Mouse (Mus musculus): Measurements from ENCODE around the gene Cfdp1. TPM values are rescaled to one million over a fixed set of nuclear protein-coding genes. Genes with fewer than 3 reads are reported as not detected.

Gene Cfdp1
- polyA plus RNA-seq, 1 experiment from 2014 or later = 173 TPM

DNA sequence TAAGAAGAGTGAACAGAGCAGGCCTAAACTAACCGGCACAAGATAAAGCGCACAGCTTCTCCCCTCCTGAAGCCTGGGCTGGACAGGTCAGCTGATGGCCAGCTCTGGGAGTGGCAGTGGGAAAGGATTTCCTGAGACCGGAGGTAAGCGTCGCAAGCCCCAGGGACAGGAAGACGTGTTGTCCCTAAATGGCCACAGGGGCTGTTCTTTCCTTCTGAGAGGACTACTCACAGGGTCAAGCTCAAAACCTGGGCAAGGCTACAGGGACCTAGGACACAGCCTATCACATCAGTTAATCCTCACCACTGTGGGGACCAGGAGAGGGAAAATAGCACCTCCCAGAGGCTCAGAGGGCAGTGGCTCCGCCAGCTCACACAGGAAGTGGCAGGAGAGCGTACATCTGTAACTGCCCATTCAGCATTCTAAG is 118.7 kb downstream of the Cfdp1 start:
- H3K4me2 ChIP-seq = peak overlapping the region; percentile 96
- H3K36me3 ChIP-seq (ENCODE audit: control insufficient read depth, insufficient read depth, low read length) = no peaks in the 10 kb centered on the region
- peak overlapping the region; percentile 95 for H3K27ac ChIP-seq (ENCODE audit: low read depth, low read length)
- WGBS (ENCODE audit: insufficient replicate concordance) = 28% methylated on average over 8 of the region's 8 CpGs
- H3K27me3 ChIP-seq (ENCODE audit: control insufficient read depth, insufficient read depth, low read length) = no peaks in the 10 kb centered on the region
- ATAC-seq (replicated peaks; ENCODE audit: insufficient number of reproducible peaks, low FRiP score, low TSS enrichment) = no peak
- H3K9me3 ChIP-seq (replicated peaks; ENCODE audit: control insufficient read depth, low read length) = no peaks in the 10 kb centered on the region
- no peak overlapping the region for H3K4me3 ChIP-seq (ENCODE audit: low read depth, low read length)
- H3K4me1 ChIP-seq (ENCODE audit: control insufficient read depth, insufficient read depth, low read length) = peaks cover 82% of the 10 kb centered on the region
- H3K9ac ChIP-seq (ENCODE audit: low read depth, low read length) = peak overlapping the region; percentile 29; the same call in 1 of the 2 replicates

DNA sequence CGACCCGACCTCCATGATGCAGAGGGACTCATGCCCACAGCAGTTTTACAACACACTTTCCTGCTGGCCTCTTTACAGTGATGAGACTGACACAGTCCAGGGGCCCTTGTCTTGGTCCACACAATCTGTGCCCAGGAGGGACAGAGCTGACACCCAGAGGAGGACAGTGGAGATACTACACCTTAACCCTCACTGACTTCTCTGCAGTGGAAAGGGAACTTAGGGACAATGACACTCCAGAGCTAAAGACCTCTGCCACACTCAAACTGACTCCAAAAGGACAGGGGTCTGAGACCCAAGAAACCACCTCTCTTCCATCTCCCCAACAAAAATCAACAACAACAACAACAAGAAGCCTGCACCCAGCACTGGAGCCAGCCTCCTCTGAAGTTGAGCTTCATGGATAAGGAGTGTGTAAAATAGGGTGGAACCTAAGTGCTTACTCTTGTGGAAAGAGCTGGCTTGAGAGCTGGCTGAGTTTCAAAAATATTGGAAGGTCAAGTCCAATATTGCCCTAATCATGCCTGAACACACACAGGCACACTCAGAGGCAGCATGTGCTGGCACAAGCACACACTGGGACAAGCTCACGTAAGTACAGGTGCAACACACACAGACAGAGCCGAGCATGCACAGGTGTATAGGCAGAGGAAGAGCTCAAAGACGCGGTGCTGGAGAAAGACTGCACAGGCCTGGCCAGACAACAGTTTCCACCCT is 119.7 kb downstream of the Cfdp1 start:
- no peaks in the 10 kb centered on the region for H3K9me3 ChIP-seq (replicated peaks; ENCODE audit: control insufficient read depth, low read length)
- WGBS (ENCODE audit: insufficient replicate concordance) = 46% methylated on average over 6 of the region's 6 CpGs
- no peaks in the 10 kb centered on the region for H3K36me3 ChIP-seq (ENCODE audit: control insufficient read depth, insufficient read depth, low read length)
- H3K27ac ChIP-seq (ENCODE audit: low read depth, low read length) = peak overlapping the region; percentile 95
- H3K9ac ChIP-seq (ENCODE audit: low read depth, low read length) = 0 out of 2 replicates have a peak overlapping the region, but pooled peaks have one; percentile 44
- ATAC-seq (replicated peaks; ENCODE audit: insufficient number of reproducible peaks, low FRiP score, low TSS enrichment) = no peak
- no peak overlapping the region for H3K4me3 ChIP-seq (ENCODE audit: low read depth, low read length)
- peak overlapping the region; percentile 96 for H3K4me2 ChIP-seq
- no peaks in the 10 kb centered on the region for H3K27me3 ChIP-seq (ENCODE audit: control insufficient read depth, insufficient read depth, low read length)
- peaks cover 82% of the 10 kb centered on the region for H3K4me1 ChIP-seq (ENCODE audit: control insufficient read depth, insufficient read depth, low read length)

GRCm38 (mm10) chr8:111733581-111734243 is 120.4 kb downstream of the Cfdp1 start:
- WGBS (ENCODE audit: insufficient replicate concordance) = 9% methylated on average over 5 of the region's 5 CpGs
- no peak for ATAC-seq (replicated peaks; ENCODE audit: insufficient number of reproducible peaks, low FRiP score, low TSS enrichment)
- Histone ChIP-seq H3K9ac (ENCODE audit: low read depth, low read length) (peak overlapping the region; percentile 44; the same call in 1 of the 2 replicates), H3K36me3 (ENCODE audit: control insufficient read depth, insufficient read depth, low read length) (no peaks in the 10 kb centered on the region), H3K4me2 (peak overlapping the region; percentile 96), H3K9me3 (replicated peaks; ENCODE audit: control insufficient read depth, low read length) (no peaks in the 10 kb centered on the region), H3K27ac (ENCODE audit: low read depth, low read length) (peak overlapping the region; percentile 95), H3K4me3 (ENCODE audit: low read depth, low read length) (no peak overlapping the region), H3K27me3 (ENCODE audit: control insufficient read depth, insufficient read depth, low read length) (no peaks in the 10 kb centered on the region), H3K4me1 (ENCODE audit: control insufficient read depth, insufficient read depth, low read length) (peaks cover 82% of the 10 kb centered on the region)

- H3K4me3 ChIP-seq (ENCODE audit: low read depth, low read length) = peak overlapping the region; percentile 95
- H3K4me2 ChIP-seq = peak overlapping the region; percentile 96
- no peak for ATAC-seq (replicated peaks; ENCODE audit: insufficient number of reproducible peaks, low FRiP score, low TSS enrichment)
- H3K9me3 ChIP-seq (replicated peaks; ENCODE audit: control insufficient read depth, low read length) = no peaks in the 10 kb centered on the region
- no peaks in the 10 kb centered on the region for H3K27me3 ChIP-seq (ENCODE audit: control insufficient read depth, insufficient read depth, low read length)
- WGBS (ENCODE audit: insufficient replicate concordance) = 25% methylated on average over 10 of the region's 10 CpGs
- H3K27ac ChIP-seq (ENCODE audit: low read depth, low read length) = peak overlapping the region; percentile 95
- H3K36me3 ChIP-seq (ENCODE audit: control insufficient read depth, insufficient read depth, low read length) = no peaks in the 10 kb centered on the region; the same call in 1 of the 2 replicates
- H3K4me1 ChIP-seq (ENCODE audit: control insufficient read depth, insufficient read depth, low read length) = peaks cover 89% of the 10 kb centered on the region
- H3K9ac ChIP-seq (ENCODE audit: low read depth, low read length) = peak overlapping the region; percentile 93
Observed at GRCm38 (mm10) chr8:111732406-111733085, 121.5 kb downstream of the Cfdp1 start.

DNA sequence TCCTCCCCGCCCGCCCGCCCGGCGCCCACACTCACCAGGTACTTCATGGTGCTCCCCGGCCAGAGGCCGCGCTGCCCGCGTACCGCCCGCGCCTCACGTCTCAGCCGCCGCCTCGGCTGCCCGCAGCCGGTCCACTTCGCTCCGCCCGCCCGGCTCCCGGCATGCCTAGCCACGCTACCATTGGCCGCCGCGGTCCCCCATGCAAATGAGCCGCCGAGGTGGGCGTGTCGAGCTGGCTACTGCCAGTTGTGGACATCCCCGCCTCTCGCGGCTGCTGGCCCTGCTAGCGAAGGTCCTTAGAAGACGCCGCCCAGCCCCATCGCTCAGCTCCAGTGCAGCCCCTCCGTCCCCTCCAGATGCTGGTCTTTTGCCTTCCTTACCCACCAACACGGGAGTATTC is 122.1 kb downstream of the Cfdp1 start:
- Histone ChIP-seq H3K36me3 (ENCODE audit: control insufficient read depth, insufficient read depth, low read length) (no peaks in the 10 kb centered on the region; the same call in 1 of the 2 replicates), H3K27ac (ENCODE audit: low read depth, low read length) (peak overlapping the region; percentile 95), H3K4me3 (ENCODE audit: low read depth, low read length) (peak overlapping the region; percentile 95), H3K27me3 (ENCODE audit: control insufficient read depth, insufficient read depth, low read length) (no peaks in the 10 kb centered on the region), H3K4me1 (ENCODE audit: control insufficient read depth, insufficient read depth, low read length) (peaks cover 92% of the 10 kb centered on the region), H3K4me2 (peak overlapping the region; percentile 96), H3K9ac (ENCODE audit: low read depth, low read length) (peak overlapping the region; percentile 93), H3K9me3 (replicated peaks; ENCODE audit: control insufficient read depth, low read length) (no peaks in the 10 kb centered on the region)
- WGBS (ENCODE audit: insufficient replicate concordance) = under 1% methylated on average over 33 of the region's 41 CpGs
- peak; percentile 88 for ATAC-seq (replicated peaks; ENCODE audit: insufficient number of reproducible peaks, low FRiP score, low TSS enrichment)

DNA sequence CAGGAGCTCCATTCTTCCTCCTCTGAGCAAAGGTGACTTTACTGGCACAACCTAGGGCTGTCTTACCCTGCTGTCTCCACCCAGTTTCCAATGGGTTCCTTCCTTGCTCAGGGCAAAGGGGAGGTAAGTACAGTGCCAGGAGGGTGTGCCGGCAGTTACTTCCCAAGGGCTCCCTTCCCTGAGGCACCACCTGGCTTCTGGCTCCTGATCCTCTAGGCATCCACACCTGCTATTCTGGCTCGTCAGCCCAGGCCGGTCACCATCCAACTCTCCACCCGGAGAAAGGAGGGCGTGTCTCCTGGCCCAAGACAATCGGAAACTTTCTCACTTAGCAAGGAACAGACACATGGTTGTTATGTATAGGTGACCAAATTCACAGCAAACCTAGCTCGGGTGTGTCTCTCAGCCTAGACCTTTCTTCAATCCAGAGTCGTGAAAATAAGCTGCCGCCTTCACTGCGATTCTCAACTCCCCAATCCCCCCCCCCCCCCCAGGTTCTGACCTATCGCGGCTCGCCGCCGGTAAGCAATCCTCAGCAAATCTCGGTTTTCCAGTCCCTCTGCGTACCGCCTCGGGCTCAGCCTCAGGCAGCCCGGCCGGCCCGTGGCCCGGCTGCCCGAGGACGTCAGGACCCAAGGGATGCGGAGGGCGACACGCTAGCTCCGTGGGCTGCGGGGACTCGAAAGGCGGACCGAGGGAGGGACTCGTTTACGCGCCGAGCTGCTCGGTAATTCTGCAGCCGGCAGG is 122.7 kb downstream of the Cfdp1 start:
- peak overlapping the region; percentile 96 for H3K4me2 ChIP-seq
- peak overlapping the region; percentile 95 for H3K4me3 ChIP-seq (ENCODE audit: low read depth, low read length)
- peaks cover 92% of the 10 kb centered on the region for H3K4me1 ChIP-seq (ENCODE audit: control insufficient read depth, insufficient read depth, low read length)
- under 1% methylated on average over 39 of the region's 39 CpGs for WGBS (ENCODE audit: insufficient replicate concordance)
- H3K27me3 ChIP-seq (ENCODE audit: control insufficient read depth, insufficient read depth, low read length) = no peaks in the 10 kb centered on the region
- no peak; the same call in 1 of the 2 replicates for ATAC-seq (replicated peaks; ENCODE audit: insufficient number of reproducible peaks, low FRiP score, low TSS enrichment)
- peak overlapping the region; percentile 93 for H3K9ac ChIP-seq (ENCODE audit: low read depth, low read length)
- H3K27ac ChIP-seq (ENCODE audit: low read depth, low read length) = peak overlapping the region; percentile 95
- no peaks in the 10 kb centered on the region; the same call in 1 of the 2 replicates for H3K36me3 ChIP-seq (ENCODE audit: control insufficient read depth, insufficient read depth, low read length)
- no peaks in the 10 kb centered on the region for H3K9me3 ChIP-seq (replicated peaks; ENCODE audit: control insufficient read depth, low read length)

- Histone ChIP-seq H3K36me3 (ENCODE audit: control insufficient read depth, insufficient read depth, low read length) (no peaks in the 10 kb centered on the region; the same call in 1 of the 2 replicates), H3K9ac (ENCODE audit: low read depth, low read length) (peak overlapping the region; percentile 93), H3K9me3 (replicated peaks; ENCODE audit: control insufficient read depth, low read length) (no peaks in the 10 kb centered on the region), H3K4me2 (peak overlapping the region; percentile 96), H3K27ac (ENCODE audit: low read depth, low read length) (peak overlapping the region; percentile 95), H3K4me3 (ENCODE audit: low read depth, low read length) (peak overlapping the region; percentile 95), H3K27me3 (ENCODE audit: control insufficient read depth, insufficient read depth, low read length) (no peaks in the 10 kb centered on the region), H3K4me1 (ENCODE audit: control insufficient read depth, insufficient read depth, low read length) (peaks cover 89% of the 10 kb centered on the region)
- 27% methylated on average over 7 of the region's 7 CpGs for whole genome bisulfite sequencing (ENCODE audit: insufficient replicate concordance)
- ATAC-seq (replicated peaks; ENCODE audit: insufficient number of reproducible peaks, low FRiP score, low TSS enrichment) = no peak
Observed at GRCm38 (mm10) chr8:111729233-111730170, 124.6 kb downstream of the Cfdp1 start.

All from heart, embryonic 11.5 days (tissue).